Mouse (Mus musculus): ENCODE results near the gene Psmc3. TPM values are rescaled to one million over a fixed set of nuclear protein-coding genes. Genes with fewer than 3 reads are reported as not detected.
"Not testable (repeated sequence)": the region's sequence is repeated elsewhere in the genome, so short reads cannot be mapped to it uniquely, and the experiment has no call there.

The Psmc3 gene
- polyA plus RNA-seq (2015; fragmentation: Nextera tagmentation; extraction: Ambion mirVana): 109 and 112 TPM in 2 replicates

- WGBS (ENCODE audit: insufficient replicate concordance): under 1% methylated on average over 40 of the region's 40 CpGs
- Histone ChIP-seq H3K4me2 (ENCODE audit: low read depth, low read length) (peak within 1 kb of the TSS; percentile 93), H3K27me3 (ENCODE audit: insufficient read depth, low read length) (no peaks in the 10 kb centered on the region), H3K9me3 (ENCODE audit: low read length) (no peaks in the 10 kb centered on the region), H3K27ac (ENCODE audit: low read depth) (peak within 1 kb of the TSS; percentile 84), H3K36me3 (replicated peaks; ENCODE audit: insufficient read depth, low read length) (peaks cover 42% of the 10 kb centered on the region), H3K4me3 (ENCODE audit: low read depth, low read length) (peak within 1 kb of the TSS; percentile 89), H3K4me1 (ENCODE audit: insufficient read depth) (peaks cover 14% of the 10 kb centered on the region), H3K9ac (replicated peaks) (peak within 1 kb of the TSS; percentile 84)
- TF ChIP-seq EP300 (IDR thresholded peaks at IDR 0.05; ENCODE audit: low read depth): peak; percentile 28; the same call in 1 of the 2 replicates
- no peak for TF ChIP-seq CTCF (IDR thresholded peaks at IDR 0.05; ENCODE audit: low read depth)
- ATAC-seq (peak; percentile 100), DNase-seq (peak; percentile 98)
Observed at GRCm38 (mm10) chr2:91053934-91054382, at the start of gene Psmc3. Gene Psmc3 (plus strand): TSS chr2:91054009.

DNA sequence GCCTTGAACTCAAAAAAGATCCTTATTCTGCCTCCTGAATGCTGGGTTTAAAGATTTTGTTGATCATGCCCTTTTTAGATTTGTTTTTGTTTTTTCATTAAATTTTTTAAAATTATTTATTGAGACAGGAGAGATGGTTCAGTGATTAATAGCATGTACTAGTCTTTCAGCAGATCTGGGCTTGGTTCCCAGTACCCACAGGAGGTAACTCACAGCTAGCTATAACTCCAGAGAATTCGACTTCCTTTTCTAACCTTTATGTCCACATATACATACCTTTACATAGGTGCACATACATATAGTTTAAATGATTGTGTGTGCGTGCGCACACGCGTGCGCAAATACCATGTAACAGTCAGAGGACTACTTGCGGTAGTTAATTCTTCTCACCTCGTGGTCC, 45.3 kb upstream of the Psmc3 start:
- no peak for ATAC-seq
- Histone ChIP-seq H3K9ac (replicated peaks) (no peak overlapping the region), H3K36me3 (replicated peaks; ENCODE audit: insufficient read depth, low read length) (peaks cover 86% of the 10 kb centered on the region), H3K27ac (ENCODE audit: low read depth) (no peak overlapping the region), H3K9me3 (ENCODE audit: low read length) (no peaks in the 10 kb centered on the region), H3K4me2 (ENCODE audit: low read depth, low read length) (no peak overlapping the region), H3K27me3 (ENCODE audit: insufficient read depth, low read length) (no peaks in the 10 kb centered on the region), H3K4me3 (ENCODE audit: low read depth, low read length) (no peak overlapping the region), H3K4me1 (ENCODE audit: insufficient read depth) (no peaks in the 10 kb centered on the region)
- 96% methylated on average over 8 of the region's 8 CpGs for WGBS (ENCODE audit: insufficient replicate concordance)
- TF ChIP-seq EP300 (IDR thresholded peaks at IDR 0.05; ENCODE audit: low read depth): no peak
- no peak for TF ChIP-seq CTCF (IDR thresholded peaks at IDR 0.05; ENCODE audit: low read depth)
- no peak for DNase-seq

DNA sequence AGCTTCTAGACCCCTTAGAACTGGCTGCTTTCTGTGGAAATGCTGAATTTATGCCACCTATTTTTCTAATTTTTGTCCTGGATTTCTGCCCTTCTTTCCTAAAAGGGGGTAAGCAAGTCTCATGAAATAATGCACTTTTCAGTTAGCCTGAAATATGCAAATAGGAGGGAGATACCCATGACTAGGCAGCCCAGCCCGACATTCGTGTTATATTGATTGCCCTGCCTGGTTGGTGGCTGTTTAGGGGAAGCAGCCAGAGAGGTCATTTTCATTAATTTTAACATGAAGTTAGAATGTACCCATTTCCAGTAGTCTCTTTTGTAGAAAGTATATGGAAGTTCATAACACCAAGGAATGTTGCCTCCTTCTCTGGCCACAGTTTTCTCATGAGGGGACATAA, 39.9 kb upstream of the Psmc3 start:
- H3K9me3 ChIP-seq (ENCODE audit: low read length): no peaks in the 10 kb centered on the region
- DNase-seq (no peak), ATAC-seq (no peak)
- H3K4me3 ChIP-seq (ENCODE audit: low read depth, low read length): no peak overlapping the region
- WGBS (ENCODE audit: insufficient replicate concordance): 72% methylated on average over 2 of the region's 2 CpGs
- no peak for TF ChIP-seq EP300 (IDR thresholded peaks at IDR 0.05; ENCODE audit: low read depth)
- no peak for TF ChIP-seq CTCF (IDR thresholded peaks at IDR 0.05; ENCODE audit: low read depth)
- no peak overlapping the region for H3K27ac ChIP-seq (ENCODE audit: low read depth)
- no peaks in the 10 kb centered on the region for H3K4me1 ChIP-seq (ENCODE audit: insufficient read depth)
- H3K36me3 ChIP-seq (replicated peaks; ENCODE audit: insufficient read depth, low read length): peaks cover 76% of the 10 kb centered on the region
- H3K4me2 ChIP-seq (ENCODE audit: low read depth, low read length): no peak overlapping the region
- H3K27me3 ChIP-seq (ENCODE audit: insufficient read depth, low read length): no peaks in the 10 kb centered on the region
- H3K9ac ChIP-seq (replicated peaks): no peak overlapping the region

GRCm38 (mm10) chr2:91015386-91015785, 38.4 kb upstream of the Psmc3 start:
- 86% methylated on average over 4 of the region's 4 CpGs for WGBS (ENCODE audit: insufficient replicate concordance)
- H3K36me3 ChIP-seq (replicated peaks; ENCODE audit: insufficient read depth, low read length): peaks cover 66% of the 10 kb centered on the region
- H3K4me1 ChIP-seq (ENCODE audit: insufficient read depth): no peaks in the 10 kb centered on the region
- TF ChIP-seq EP300 (IDR thresholded peaks at IDR 0.05; ENCODE audit: low read depth) (no peak), CTCF (IDR thresholded peaks at IDR 0.05; ENCODE audit: low read depth) (no peak)
- no peak overlapping the region for H3K27ac ChIP-seq (ENCODE audit: low read depth)
- no peak for DNase-seq
- H3K4me3 ChIP-seq (ENCODE audit: low read depth, low read length): no peak overlapping the region
- no peaks in the 10 kb centered on the region for H3K9me3 ChIP-seq (ENCODE audit: low read length)
- no peaks in the 10 kb centered on the region for H3K27me3 ChIP-seq (ENCODE audit: insufficient read depth, low read length)
- no peak overlapping the region for H3K9ac ChIP-seq (replicated peaks)
- ATAC-seq: no peak
- H3K4me2 ChIP-seq (ENCODE audit: low read depth, low read length): no peak overlapping the region

DNA sequence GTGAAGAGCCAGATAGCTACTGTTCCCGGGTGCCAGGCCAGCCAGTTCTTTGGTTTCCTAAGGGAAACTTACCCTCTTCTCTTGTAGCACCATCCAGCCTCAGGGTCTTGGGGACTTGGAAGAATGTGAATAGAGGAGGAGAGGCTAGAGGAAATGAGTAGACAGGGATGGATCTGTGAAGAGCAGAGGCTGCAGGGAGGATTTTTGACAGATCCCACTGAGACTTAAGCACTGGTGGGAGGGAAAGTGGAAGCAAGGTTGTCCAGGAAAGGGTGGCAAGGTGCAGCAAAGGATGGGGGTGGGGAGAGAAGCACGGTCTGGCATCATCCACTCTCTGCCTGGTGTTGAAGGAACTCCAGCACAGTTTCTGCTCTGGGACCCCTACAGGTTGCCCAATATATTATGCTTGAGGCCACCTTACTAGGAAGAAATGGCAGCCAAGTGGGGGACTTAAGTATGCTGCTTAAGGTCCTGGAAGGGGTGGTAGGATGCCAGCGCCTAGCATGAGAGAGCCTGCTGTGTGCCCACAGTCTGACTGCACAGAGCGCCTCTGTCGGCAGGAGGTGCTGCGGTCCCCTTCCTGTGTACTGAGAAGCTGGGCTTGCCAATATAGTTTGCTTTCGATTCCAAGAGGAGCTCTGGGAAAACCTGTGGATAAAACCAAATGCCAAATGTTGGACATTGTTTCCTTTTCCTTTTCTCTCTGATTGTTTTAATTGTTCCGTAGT, 35.6 kb upstream of the Psmc3 start:
- no peaks in the 10 kb centered on the region for H3K9me3 ChIP-seq (ENCODE audit: low read length)
- 89% methylated on average over 8 of the region's 8 CpGs for WGBS (ENCODE audit: insufficient replicate concordance)
- no peak overlapping the region for H3K27ac ChIP-seq (ENCODE audit: low read depth)
- no peaks in the 10 kb centered on the region for H3K4me1 ChIP-seq (ENCODE audit: insufficient read depth)
- TF ChIP-seq EP300 (IDR thresholded peaks at IDR 0.05; ENCODE audit: low read depth): no peak
- no peak for TF ChIP-seq CTCF (IDR thresholded peaks at IDR 0.05; ENCODE audit: low read depth)
- no peak overlapping the region for H3K4me2 ChIP-seq (ENCODE audit: low read depth, low read length)
- ATAC-seq (no peak), DNase-seq (no peak)
- H3K36me3 ChIP-seq (replicated peaks; ENCODE audit: insufficient read depth, low read length): peaks cover 45% of the 10 kb centered on the region
- no peak overlapping the region for H3K9ac ChIP-seq (replicated peaks)
- H3K4me3 ChIP-seq (ENCODE audit: low read depth, low read length): no peak overlapping the region
- no peaks in the 10 kb centered on the region for H3K27me3 ChIP-seq (ENCODE audit: insufficient read depth, low read length)

GRCm38 (mm10) chr2:91019911-91020310, 33.9 kb upstream of the Psmc3 start:
- Histone ChIP-seq H3K4me1 (ENCODE audit: insufficient read depth) (peaks cover 5% of the 10 kb centered on the region), H3K27ac (ENCODE audit: low read depth) (no peak overlapping the region), H3K27me3 (ENCODE audit: insufficient read depth, low read length) (no peaks in the 10 kb centered on the region), H3K36me3 (replicated peaks; ENCODE audit: insufficient read depth, low read length) (peaks cover 28% of the 10 kb centered on the region), H3K4me3 (ENCODE audit: low read depth, low read length) (no peak overlapping the region), H3K9ac (replicated peaks) (no peak overlapping the region), H3K4me2 (ENCODE audit: low read depth, low read length) (no peak overlapping the region), H3K9me3 (ENCODE audit: low read length) (no peaks in the 10 kb centered on the region)
- TF ChIP-seq CTCF (IDR thresholded peaks at IDR 0.05; ENCODE audit: low read depth) (no peak), EP300 (IDR thresholded peaks at IDR 0.05; ENCODE audit: low read depth) (no peak)
- WGBS (ENCODE audit: insufficient replicate concordance): 89% methylated on average over 3 of the region's 3 CpGs
- ATAC-seq (no peak), DNase-seq (no peak)

- H3K4me3 ChIP-seq (ENCODE audit: low read depth, low read length); H3K27ac ChIP-seq (ENCODE audit: low read depth); H3K27me3 ChIP-seq (ENCODE audit: insufficient read depth, low read length); H3K9ac ChIP-seq (replicated peaks); H3K9me3 ChIP-seq (ENCODE audit: low read length); DNase-seq; ATAC-seq; H3K4me2 ChIP-seq (ENCODE audit: low read depth, low read length); H3K36me3 ChIP-seq (replicated peaks; ENCODE audit: insufficient read depth, low read length): not testable (repeated sequence)
- WGBS (ENCODE audit: insufficient replicate concordance): 94% methylated on average over 7 of the region's 7 CpGs
- H3K4me1 ChIP-seq (ENCODE audit: insufficient read depth): peaks cover 11% of the 10 kb centered on the region
Observed at GRCm38 (mm10) chr2:91022266-91022665, 31.5 kb upstream of the Psmc3 start.
